Mouse (Mus musculus) midbrain, embryonic 10.5 days (tissue): ENCODE results near the gene Sirt4. TPM values are rescaled to one million over a fixed set of nuclear protein-coding genes. Genes with fewer than 3 reads are reported as not detected.
A peak's percentile ranks its signal among the peaks of the same experiment; 100 is the strongest.

Experiments
- DNase-seq: peaks from one replicate; pipeline ENCODE4 v3.0.0-alpha.2; 2017; ENCODE audit warnings: low spot score
- H3K27ac ChIP-seq: fragments of 300-500 bp; sonication (generic); replicated peaks from 2 replicates; pipeline ENCODE4 v1.5.1; 2016; ENCODE audit warnings: mild to moderate bottlenecking
- H3K27me3 ChIP-seq: fragments of 300-500 bp; sonication (generic); 2 replicates; pipeline ENCODE4 v1.6.1; 2016; ENCODE audit warnings: low read depth, mild to moderate bottlenecking; ENCODE audit not compliant: poor library complexity, severe bottlenecking
- H3K36me3 ChIP-seq: fragments of 300-500 bp; sonication (generic); 2 replicates; pipeline ENCODE4 v1.6.1; 2016; ENCODE audit warnings: mild to moderate bottlenecking, moderate library complexity
- H3K4me1 ChIP-seq: fragments of 300-500 bp; sonication (generic); 2 replicates; pipeline ENCODE4 v1.6.1; 2016
- H3K4me3 ChIP-seq: fragments of 300-500 bp; sonication (generic); 2 replicates; pipeline ENCODE4 v1.5.1; 2016; ENCODE audit warnings: mild to moderate bottlenecking, moderate library complexity
- H3K9me3 ChIP-seq: fragments of 300-500 bp; sonication (generic); replicated peaks from 2 replicates; pipeline ENCODE4 v1.6.1; 2016; ENCODE audit warnings: mild to moderate bottlenecking
- WGBS: fragments of 180-500 bp; shearing (Covaris S2); methylation state at CpG from one replicate; pipeline ENCODE4 v1.1.7; 2016; 5-methylcytosine and 5-hydroxymethylcytosine counted together
- polyA plus RNA-seq: library from polyadenylated mRNA; unstranded; fragments of >200 nt; fragmentation: Nextera tagmentation; extraction: Ambion mirVana; gene quantifications from 2 replicates; pipeline ENCODE4 v1.2.1, GENCODE M21; 2016

Gene Sirt4
- polyA plus RNA-seq, 1 experiment from 2014 or later: 15.2 TPM

DNA sequence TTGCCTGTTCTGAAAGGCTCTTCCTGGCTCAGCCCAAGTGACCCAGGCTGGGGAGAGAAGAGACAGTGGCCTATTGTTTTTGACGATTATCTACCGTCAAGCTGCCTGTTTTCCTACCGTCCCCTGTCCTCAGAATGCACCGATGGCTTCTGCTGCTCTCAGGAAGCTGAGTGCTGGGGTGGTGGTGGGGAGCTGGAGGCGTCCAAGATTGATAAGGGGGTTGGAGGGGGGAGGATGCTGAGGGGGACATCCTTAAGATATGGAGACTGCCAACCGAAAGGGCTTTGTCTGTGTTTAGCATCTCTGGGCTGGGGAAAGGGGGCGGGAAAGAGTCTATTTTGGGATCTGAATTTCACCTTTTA is 52.6 kb downstream of the Sirt4 start:
- H3K9me3 ChIP-seq: no peaks in the 10 kb centered on the region
- WGBS: 21% methylated on average over 7 of the region's 7 CpGs
- peaks cover 84% of the 10 kb centered on the region for H3K4me1 ChIP-seq
- peak overlapping the region; percentile 100 for H3K4me3 ChIP-seq
- peak overlapping the region; percentile 100 for H3K27ac ChIP-seq
- H3K27me3 ChIP-seq: peaks cover 6% of the 10 kb centered on the region; the same call in 1 of the 2 replicates
- DNase-seq: no peak
- peaks cover 70% of the 10 kb centered on the region for H3K36me3 ChIP-seq

DNA sequence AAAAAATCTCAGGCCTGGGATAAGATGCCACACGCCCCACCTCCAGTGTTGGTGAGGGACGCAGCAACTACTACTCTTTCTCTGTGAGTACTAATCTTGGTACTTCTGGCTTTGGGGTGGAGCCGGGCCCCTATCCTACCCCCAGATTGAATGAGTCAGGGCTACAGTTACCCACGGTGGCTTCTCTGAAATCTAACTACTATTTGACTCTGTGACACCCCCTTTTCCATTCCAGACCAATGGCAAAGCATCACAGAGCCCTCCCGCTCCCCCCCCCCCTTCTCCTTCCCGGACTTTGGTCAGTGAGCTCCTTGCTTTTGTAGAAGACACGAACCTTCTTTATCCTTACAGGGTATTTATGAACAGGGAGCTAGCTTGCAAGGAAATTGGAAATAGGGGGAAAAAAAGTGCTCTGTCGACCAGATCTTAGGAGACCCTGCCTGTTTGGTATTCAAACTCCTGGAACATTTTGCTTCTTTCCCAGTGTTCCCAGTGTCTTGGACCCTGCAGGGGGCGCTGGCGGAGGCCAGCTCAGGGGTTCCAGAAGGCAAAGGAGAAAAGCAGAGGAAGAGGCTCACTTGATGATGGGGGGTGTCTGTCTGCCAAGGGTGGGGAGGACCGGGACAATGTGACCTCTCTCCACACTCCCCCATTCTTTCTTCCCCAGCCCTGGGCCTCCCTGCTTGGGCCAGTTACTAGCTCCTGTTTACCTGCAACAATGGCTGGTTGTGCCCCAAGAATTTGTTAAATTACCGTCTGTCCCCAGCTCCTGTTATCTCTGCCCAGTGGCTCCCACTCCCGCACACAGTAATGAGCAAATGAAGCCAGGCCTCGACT is 53.2 kb downstream of the Sirt4 start:
- WGBS: under 1% methylated on average over 14 of the region's 14 CpGs
- Histone ChIP-seq H3K9me3 (no peaks in the 10 kb centered on the region), H3K36me3 (peaks cover 73% of the 10 kb centered on the region), H3K4me3 (peak overlapping the region; percentile 100), H3K4me1 (peaks cover 81% of the 10 kb centered on the region), H3K27me3 (peaks cover 6% of the 10 kb centered on the region; the same call in 1 of the 2 replicates), H3K27ac (peak overlapping the region; percentile 100)
- peak; percentile 75 for DNase-seq

DNA sequence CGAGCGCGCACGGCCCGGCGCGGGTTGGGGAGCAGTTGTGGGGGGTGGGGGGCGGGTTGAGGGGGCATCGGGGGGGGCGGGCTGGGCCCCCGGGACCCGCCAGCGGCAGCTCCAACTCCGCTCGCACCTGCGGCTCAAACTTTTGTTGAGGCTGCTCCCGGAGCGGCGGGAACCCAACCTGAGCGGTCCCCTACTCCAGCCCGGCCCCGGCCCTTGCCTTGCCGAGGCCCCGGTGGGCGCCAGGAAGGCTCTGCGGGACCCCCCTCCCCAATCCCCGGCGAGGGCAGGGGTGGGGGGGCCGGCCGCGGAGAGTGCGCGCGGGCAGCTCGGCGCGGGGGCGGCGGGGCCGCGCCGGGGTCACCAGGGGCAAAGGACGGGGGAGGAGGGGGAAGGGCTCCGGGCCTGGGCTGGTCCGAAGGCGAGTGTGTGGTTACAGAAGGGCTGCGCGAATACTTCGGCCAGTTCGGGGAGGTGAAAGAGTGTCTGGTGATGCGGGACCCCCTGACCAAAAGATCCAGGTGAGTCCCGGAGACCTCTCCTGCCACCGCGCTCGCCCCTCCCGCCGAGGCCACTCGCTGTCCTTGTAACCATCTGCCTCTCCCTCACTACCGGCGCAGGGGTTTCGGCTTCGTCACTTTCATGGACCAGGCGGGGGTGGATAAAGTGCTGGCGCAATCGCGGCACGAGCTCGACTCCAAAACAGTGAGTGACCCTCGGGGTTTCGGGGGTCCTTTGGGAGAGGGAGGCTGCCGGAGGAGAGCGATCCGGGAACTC is 54.2 kb downstream of the Sirt4 start:
- peaks cover 70% of the 10 kb centered on the region for H3K36me3 ChIP-seq
- peaks cover 6% of the 10 kb centered on the region; the same call in 1 of the 2 replicates for H3K27me3 ChIP-seq
- H3K4me3 ChIP-seq: peak overlapping the region; percentile 100
- DNase-seq: no peak
- H3K27ac ChIP-seq: peak overlapping the region; percentile 100
- under 1% methylated on average over 60 of the region's 73 CpGs for WGBS
- H3K4me1 ChIP-seq: peaks cover 72% of the 10 kb centered on the region
- no peaks in the 10 kb centered on the region for H3K9me3 ChIP-seq

DNA sequence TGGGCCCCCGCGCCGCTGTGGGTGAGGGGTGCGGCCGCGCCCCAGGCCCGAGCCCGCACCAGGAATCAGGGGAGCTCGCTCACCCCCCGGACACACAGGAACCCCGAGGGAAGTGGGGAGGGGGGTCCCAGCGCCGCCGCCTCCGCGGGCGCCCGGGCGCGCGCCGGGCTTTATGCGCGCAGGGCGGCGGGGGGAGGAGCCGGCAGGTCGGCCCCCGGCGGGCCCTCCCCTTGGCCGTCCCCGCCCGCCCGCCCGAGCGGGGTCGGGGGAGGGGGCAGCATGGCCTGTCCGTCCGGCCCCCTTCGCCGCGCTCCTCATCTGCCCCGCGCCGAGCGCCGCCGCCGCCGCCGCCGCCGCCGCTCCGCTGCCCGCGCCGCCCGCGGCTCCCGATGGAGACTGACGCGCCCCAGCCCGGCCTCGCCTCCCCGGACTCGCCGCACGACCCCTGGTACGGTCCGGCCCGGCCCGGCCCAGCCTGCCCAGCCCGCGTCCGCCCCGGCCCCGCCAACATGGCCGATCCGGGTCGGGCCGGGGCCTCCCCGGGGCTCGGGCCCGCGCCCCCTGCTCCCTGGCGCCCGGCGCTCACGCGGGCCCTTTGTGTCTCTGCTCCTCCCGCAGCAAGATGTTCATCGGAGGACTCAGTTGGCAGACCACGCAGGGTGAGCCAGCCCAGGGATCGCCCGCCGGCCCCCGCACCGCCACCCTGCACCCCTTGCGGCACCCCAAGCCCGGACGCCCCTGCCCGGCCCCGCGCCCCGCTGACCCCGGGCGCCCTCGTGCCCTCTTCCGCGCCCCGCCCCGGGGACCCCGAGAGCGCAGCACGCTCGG is 55.0 kb downstream of the Sirt4 start, which contains the start of gene Msi1:
Gene Msi1 (plus strand): TSS at position 241 of the 828 bp plus-strand sequence.
- Histone ChIP-seq H3K36me3 (peaks cover 67% of the 10 kb centered on the region), H3K4me1 (peaks cover 64% of the 10 kb centered on the region), H3K4me3 (peak within 1 kb of the TSS; percentile 100), H3K27me3 (peaks cover 6% of the 10 kb centered on the region; the same call in 1 of the 2 replicates), H3K9me3 (no peaks in the 10 kb centered on the region), H3K27ac (peak within 1 kb of the TSS; percentile 100)
- peak; percentile 78 for DNase-seq
- WGBS: under 1% methylated on average over 75 of the region's 117 CpGs

DNA sequence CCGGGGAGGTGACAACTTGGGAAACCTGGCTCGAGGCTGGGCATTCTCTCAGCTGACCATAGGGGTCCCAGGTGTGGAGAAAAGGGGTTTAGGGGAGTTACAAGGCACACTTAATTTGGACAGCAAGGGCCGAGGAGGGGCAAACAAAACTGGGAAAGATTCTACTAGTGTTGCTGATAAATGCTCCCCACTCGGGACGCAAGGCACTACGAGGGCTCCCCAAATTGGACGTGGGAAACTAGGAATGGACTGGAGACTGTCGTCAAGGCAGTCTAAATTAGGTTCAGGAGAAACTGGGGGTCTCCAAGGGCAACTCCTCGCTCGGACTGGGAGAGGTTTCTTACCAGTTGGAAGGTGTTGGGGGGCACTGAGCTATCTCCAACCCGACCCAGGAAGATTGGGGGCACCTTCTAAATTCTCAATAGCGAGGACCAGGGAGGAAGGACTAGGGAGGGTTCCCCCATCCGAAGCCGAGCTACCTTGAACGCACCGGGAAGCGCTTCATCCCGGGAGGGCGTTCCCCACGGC is 55.6 kb downstream of the Sirt4 start:
- Histone ChIP-seq H3K27me3 (peaks cover 6% of the 10 kb centered on the region; the same call in 1 of the 2 replicates), H3K4me3 (peak overlapping the region; percentile 100), H3K9me3 (no peaks in the 10 kb centered on the region), H3K36me3 (peaks cover 60% of the 10 kb centered on the region), H3K27ac (peak overlapping the region; percentile 100), H3K4me1 (peaks cover 57% of the 10 kb centered on the region)
- DNase-seq: no peak
- WGBS: under 1% methylated on average over 20 of the region's 20 CpGs

Other genes with a start within 250 kb of the Sirt4 start
- gene Pop5, start 248.9 kb downstream of the Sirt4 start, polyA plus RNA-seq: 104 and 113 TPM in 2 replicates
- gene Rnf10, start 211.8 kb downstream of the Sirt4 start, polyA plus RNA-seq: 133 and 134 TPM in 2 replicates
- gene Coq5, start 205.1 kb downstream of the Sirt4 start, polyA plus RNA-seq: 57.3 and 61.1 TPM in 2 replicates
- gene Dynll1, start 183.7 kb downstream of the Sirt4 start, polyA plus RNA-seq: 1,606 and 1,767 TPM in 2 replicates
- gene Srsf9, start 157.5 kb downstream of the Sirt4 start, polyA plus RNA-seq: 396 and 421 TPM in 2 replicates
- gene Gatc, start 143.5 kb downstream of the Sirt4 start, polyA plus RNA-seq: 36.9 and 41.3 TPM in 2 replicates
- 56.4 and 60.8 TPM in 2 replicates for gene Triap1, start 143.5 kb downstream of the Sirt4 start, polyA plus RNA-seq
- gene Cox6a1, start 135.7 kb downstream of the Sirt4 start, polyA plus RNA-seq: 861 and 874 TPM in 2 replicates
- gene Msi1, start 55.1 kb downstream of the Sirt4 start, polyA plus RNA-seq: 190 and 232 TPM in 2 replicates
- 0.41 and 0.62 TPM in 2 replicates for gene Pla2g1b, start 18.5 kb downstream of the Sirt4 start, polyA plus RNA-seq
- 27.9 and 28.9 TPM in 2 replicates for gene Pxn, start 22.0 kb upstream of the Sirt4 start, polyA plus RNA-seq
- gene Rplp0, start 74.7 kb upstream of the Sirt4 start, polyA plus RNA-seq: 1,126 and 1,338 TPM in 2 replicates
- gene Gcn1l1, start 80.5 kb upstream of the Sirt4 start, polyA plus RNA-seq: 52.5 and 61.2 TPM in 2 replicates
- gene Rab35, start 147.2 kb upstream of the Sirt4 start, polyA plus RNA-seq: 11.8 and 13.3 TPM in 2 replicates
- gene Bicdl1, start 246.9 kb upstream of the Sirt4 start, polyA plus RNA-seq: 12.1 and 16.2 TPM in 2 replicates